Mouse (Mus musculus) cerebellum, postnatal 10 days (tissue): ENCODE data around the gene Amer3.
"Not testable (repeated sequence)": the region's sequence is repeated elsewhere in the genome, so short reads cannot be mapped to it uniquely, and the experiment has no call there.

Experiments used
- DNase-seq, 2 experiments: peaks; one replicate each; pipeline ENCODE4 v3.0.0; 2021; ENCODE audit warnings: mixed read lengths in 2 of 2

Amer3 gene

GRCm38 (mm10) chr1:34601323-34602047, 22.0 kb downstream of the Amer3 start:
- no peak for DNase-seq

GRCm38 (mm10) chr1:34602363-34602762, 22.9 kb downstream of the Amer3 start:
- DNase-seq = peak; percentile 92 to 94

- DNase-seq = peak; percentile 64 to 66
Measured at GRCm38 (mm10) chr1:34613801-34614200, 34.3 kb downstream of the Amer3 start.

- DNase-seq = not testable (repeated sequence)
Measured at GRCm38 (mm10) chr1:34620116-34620515, 40.7 kb downstream of the Amer3 start.

- DNase-seq = not testable (repeated sequence)
Measured at GRCm38 (mm10) chr1:34620761-34621160, 41.3 kb downstream of the Amer3 start.

GRCm38 (mm10) chr1:34635711-34636110, 56.3 kb downstream of the Amer3 start:
- DNase-seq = peak; percentile 54 to 77
